Mouse (Mus musculus) small intestine, adult 2 months (tissue): Measurements from ENCODE around the gene Bcl11a. TPM values are rescaled to one million over a fixed set of nuclear protein-coding genes. Genes with fewer than 3 reads are reported as not detected.

Source experiments
- H3K27ac ChIP-seq: fragments of 200-500 bp; 2 replicates; pipeline ENCODE4 v1.5.1; 2012; ENCODE audit warnings: low read depth, low read length, control low read depth, inconsistent platforms; ENCODE audit not compliant: insufficient read depth
- H3K27me3 ChIP-seq: fragments of 200-500 bp; 2 replicates; pipeline ENCODE4 v1.6.1; 2012; ENCODE audit warnings: mild to moderate bottlenecking, moderate library complexity, low read length, inconsistent platforms; ENCODE audit not compliant: control insufficient read depth, insufficient read depth
- H3K36me3 ChIP-seq: fragments of 200-500 bp; 2 replicates; pipeline ENCODE4 v1.6.1; 2012; ENCODE audit warnings: mild to moderate bottlenecking, low read length, control low read depth, inconsistent platforms; ENCODE audit not compliant: control insufficient read depth, insufficient read depth
- H3K4me1 ChIP-seq: fragments of 200-500 bp; 2 replicates; pipeline ENCODE4 v1.6.1; 2012; ENCODE audit warnings: low read length, inconsistent platforms, mixed read lengths; ENCODE audit not compliant: control insufficient read depth, insufficient read depth, insufficient read length
- H3K4me3 ChIP-seq: fragments of 200-500 bp; 2 replicates; pipeline ENCODE4 v1.5.1; 2012; ENCODE audit warnings: low read depth, mild to moderate bottlenecking, control low read depth, inconsistent platforms, low read length, moderate library complexity
- CTCF ChIP-seq: fragments of 200-500 bp; IDR thresholded peaks from 2 replicates; pipeline ENCODE4 v1.5.1; 2012; ENCODE audit warnings: low read depth, mild to moderate bottlenecking, control low read depth, inconsistent platforms, low read length, moderate library complexity, mixed read lengths; ENCODE audit not compliant: insufficient replicate concordance, insufficient read length; ENCODE audit errors: extremely low read depth
- POLR2A ChIP-seq: fragments of 200-500 bp; IDR thresholded peaks from 2 replicates; pipeline ENCODE4 v1.6.1; 2012; ENCODE audit warnings: low read depth, mild to moderate bottlenecking, control low read depth, inconsistent platforms, low read length, moderate library complexity
- WGBS: fragments of 180-500 bp; shearing (Covaris S2); methylation state at CpG from one replicate; pipeline ENCODE4 v1.1.7; 2018; 5-methylcytosine and 5-hydroxymethylcytosine counted together
- polyA plus RNA-seq: library from polyadenylated mRNA; depleted of rRNA; stranded (reverse); fragments of >200 nt; gene quantifications from 2 replicates; pipeline ENCODE4 v1.2.3, GENCODE M21; 2012

The Bcl11a gene
- polyA plus RNA-seq, 1 experiment = 3.7 TPM

DNA sequence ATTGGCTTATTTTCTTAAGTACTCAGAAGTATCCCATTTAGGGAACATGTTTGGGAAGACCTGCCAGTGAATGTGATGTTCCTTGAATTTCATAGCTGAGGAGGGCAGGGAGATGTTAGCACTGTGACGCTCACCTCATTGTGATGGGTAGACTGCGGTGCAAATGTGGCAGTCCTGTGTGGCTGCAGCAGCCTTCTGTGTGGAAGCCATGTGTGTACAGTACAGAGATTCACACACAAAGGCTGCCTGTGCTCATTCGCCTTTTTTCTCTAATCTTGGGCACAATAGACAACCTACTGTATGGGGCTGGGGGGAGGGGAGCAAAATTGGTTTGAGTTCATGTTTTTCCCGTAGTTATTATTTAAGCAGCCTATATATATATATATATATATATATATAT is 6.7 kb downstream of the Bcl11a start:
- 82% methylated on average over 4 of the region's 4 CpGs for WGBS
- TF ChIP-seq POLR2A (no peak), CTCF (no peak)
- no peak overlapping the region for H3K27ac ChIP-seq

DNA sequence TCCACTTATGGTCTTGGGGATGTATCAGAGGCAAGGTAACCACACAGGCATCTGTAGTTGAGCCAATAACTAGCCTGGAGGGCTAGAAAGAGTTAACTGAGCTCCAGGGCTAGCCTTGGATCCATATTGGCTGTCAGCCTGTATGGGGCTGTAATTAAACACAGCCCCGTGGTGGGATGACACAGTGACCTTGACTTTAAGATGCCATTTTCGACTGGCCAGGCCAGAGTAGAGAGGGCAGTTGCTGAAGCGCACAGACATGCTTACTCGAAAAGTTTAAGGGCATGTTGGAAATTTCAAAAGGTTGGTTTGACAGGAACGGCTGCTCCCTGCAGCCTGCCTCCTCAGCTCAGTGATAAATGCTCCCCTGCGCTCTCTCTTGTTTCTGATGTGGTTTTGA is 8.1 kb downstream of the Bcl11a start:
- Histone ChIP-seq H3K4me1 (no peaks in the 10 kb centered on the region), H3K27ac (no peak overlapping the region), H3K4me3 (no peak overlapping the region), H3K27me3 (no peaks in the 10 kb centered on the region), H3K36me3 (peaks cover 3% of the 10 kb centered on the region; the same call in 1 of the 2 replicates)
- TF ChIP-seq CTCF (no peak), POLR2A (no peak)
- 60% methylated on average over 6 of the region's 6 CpGs for WGBS

More for the DNA sequence above, 6.7 kb downstream of the Bcl11a start:
- Histone ChIP-seq H3K4me1 (no peaks in the 10 kb centered on the region; the same call in 1 of the 2 replicates), H3K27me3 (no peaks in the 10 kb centered on the region), H3K36me3 (peaks cover 3% of the 10 kb centered on the region; the same call in 1 of the 2 replicates), H3K4me3 (no peak overlapping the region)

DNA sequence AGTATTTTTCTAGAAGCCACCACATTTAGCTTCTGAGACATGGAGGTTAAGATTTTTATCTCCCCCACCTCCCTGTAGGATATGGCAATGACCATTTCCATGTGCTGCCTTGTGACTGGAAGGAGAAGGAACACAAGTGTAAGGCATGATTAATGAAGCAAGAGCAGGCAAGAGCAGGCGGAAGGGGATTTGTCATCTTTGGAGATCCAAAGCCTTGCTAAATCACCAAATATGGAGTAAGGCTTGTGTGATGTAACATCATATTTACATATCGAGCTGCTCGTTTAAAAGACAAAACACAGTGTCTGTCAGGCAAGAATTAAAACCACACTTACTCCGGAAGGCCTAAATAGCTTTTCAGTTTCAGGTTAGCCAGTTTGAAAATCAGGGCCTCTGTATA is 9.2 kb downstream of the Bcl11a start:
- WGBS = 68% methylated on average over 4 of the region's 4 CpGs
- Histone ChIP-seq H3K27ac (no peak overlapping the region), H3K4me1 (no peaks in the 10 kb centered on the region), H3K27me3 (no peaks in the 10 kb centered on the region), H3K4me3 (no peak overlapping the region), H3K36me3 (peaks cover 3% of the 10 kb centered on the region; the same call in 1 of the 2 replicates)
- TF ChIP-seq CTCF (no peak), POLR2A (no peak)

DNA sequence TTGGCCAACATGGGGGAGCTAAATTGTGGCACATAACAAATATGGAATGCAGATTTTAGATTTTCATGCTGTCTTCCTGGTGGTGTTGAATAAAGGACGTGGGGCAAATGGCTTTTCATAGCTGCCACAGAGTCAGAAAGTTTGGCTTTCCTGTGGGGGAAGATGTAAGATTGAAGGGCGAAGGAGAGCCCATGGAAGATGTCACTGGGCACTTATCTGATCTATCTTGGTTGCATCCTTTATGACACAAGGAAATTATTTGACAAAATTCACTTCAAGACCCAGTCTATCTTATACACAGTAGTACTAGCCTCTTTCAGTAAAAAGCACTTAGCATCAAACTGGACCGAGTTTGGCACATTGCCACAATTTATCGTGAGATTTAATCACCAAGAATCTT is 12.6 kb downstream of the Bcl11a start:
- H3K36me3 ChIP-seq = peaks cover 3% of the 10 kb centered on the region; the same call in 1 of the 2 replicates
- H3K4me1 ChIP-seq = peaks cover 4% of the 10 kb centered on the region; the same call in 1 of the 2 replicates
- H3K27me3 ChIP-seq = no peaks in the 10 kb centered on the region
- H3K4me3 ChIP-seq = no peak overlapping the region
- no peak for TF ChIP-seq POLR2A
- TF ChIP-seq CTCF = no peak
- no peak overlapping the region for H3K27ac ChIP-seq
- 77% methylated on average over 4 of the region's 4 CpGs for WGBS

DNA sequence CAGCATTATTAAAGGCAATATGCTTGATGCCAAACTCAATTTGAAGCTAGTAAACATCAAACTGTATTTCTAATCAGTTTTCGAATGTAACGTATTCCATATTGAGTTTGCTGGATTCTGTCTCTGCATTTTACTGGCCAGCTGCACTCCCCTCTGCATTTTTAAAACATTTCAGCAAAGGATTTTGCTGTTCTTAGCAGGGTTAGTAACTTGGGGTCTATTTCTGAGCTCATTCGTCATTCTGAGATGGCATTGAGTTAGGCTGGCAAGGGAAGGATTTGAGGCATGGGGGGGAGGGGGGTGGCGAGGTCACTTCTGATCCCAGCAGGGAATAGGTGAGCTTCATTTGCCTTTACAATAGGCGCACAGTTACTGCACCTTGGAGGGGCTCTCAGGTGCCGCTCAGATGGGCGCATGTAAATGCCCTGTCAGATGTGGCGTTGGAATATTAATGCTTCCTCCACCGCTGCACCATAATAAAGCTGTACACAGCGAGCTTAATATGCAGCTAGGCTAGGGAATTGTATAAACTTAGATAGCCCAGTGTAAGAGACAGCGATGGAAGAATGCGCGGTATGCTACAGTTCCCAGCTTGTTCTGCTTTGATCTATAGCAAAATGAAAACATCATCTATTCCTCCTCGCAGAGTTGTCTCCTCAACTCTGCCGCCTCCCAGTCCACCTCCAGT is 13.7 kb downstream of the Bcl11a start:
- TF ChIP-seq POLR2A = no peak
- TF ChIP-seq CTCF = no peak
- WGBS = 82% methylated on average over 15 of the region's 15 CpGs
- peaks cover 4% of the 10 kb centered on the region; the same call in 1 of the 2 replicates for H3K4me1 ChIP-seq
- H3K27me3 ChIP-seq = no peaks in the 10 kb centered on the region
- no peak overlapping the region for H3K27ac ChIP-seq
- H3K4me3 ChIP-seq = no peak overlapping the region
- H3K36me3 ChIP-seq = no peaks in the 10 kb centered on the region

DNA sequence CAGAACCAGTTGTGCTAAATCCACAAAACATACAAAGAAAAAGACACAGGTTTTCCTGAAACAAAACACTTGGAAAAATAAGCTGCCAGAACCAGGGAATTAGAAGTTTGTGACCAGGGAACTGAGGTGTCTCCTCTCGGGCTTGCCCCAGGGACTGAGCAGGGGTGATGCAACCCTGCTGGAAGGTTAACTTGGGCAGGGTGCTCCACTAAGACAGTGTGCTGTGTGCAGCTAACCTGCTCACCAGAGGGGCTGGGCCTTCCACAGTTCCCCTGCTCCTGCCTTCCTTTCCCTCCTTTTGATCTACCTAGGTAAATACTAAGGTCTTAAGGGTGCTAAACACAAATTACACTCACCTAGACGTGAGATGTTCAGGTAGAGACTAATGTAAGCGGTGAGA is 14.8 kb downstream of the Bcl11a start:
- Histone ChIP-seq H3K36me3 (no peaks in the 10 kb centered on the region), H3K4me3 (no peak overlapping the region), H3K27me3 (no peaks in the 10 kb centered on the region), H3K27ac (peak overlapping the region; percentile 49; the same call in 1 of the 2 replicates), H3K4me1 (peaks cover 4% of the 10 kb centered on the region; the same call in 1 of the 2 replicates)
- 39% methylated on average over 3 of the region's 3 CpGs for WGBS
- TF ChIP-seq POLR2A = no peak
- no peak for TF ChIP-seq CTCF

DNA sequence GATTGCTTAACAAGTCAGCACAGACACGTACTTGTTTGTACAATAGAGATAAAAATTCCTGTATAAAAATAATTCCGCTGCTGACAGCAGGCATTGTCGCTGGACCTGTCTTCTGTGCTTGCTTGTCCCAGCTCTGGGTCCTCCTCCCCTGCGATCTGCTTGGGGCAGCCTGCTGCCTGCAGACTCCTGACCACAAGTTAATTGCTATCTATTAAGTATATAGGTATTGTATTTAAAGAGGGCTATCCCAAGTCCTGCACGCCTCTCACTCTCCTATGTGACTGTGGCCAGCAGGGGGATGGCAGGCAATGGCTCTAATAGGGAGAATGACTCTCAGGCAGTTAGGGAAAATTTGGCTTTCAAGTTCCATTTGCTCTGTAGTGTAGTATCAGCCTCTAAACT is 16.2 kb downstream of the Bcl11a start:
- Histone ChIP-seq H3K27me3 (no peaks in the 10 kb centered on the region), H3K4me3 (no peak overlapping the region), H3K4me1 (peaks cover 4% of the 10 kb centered on the region; the same call in 1 of the 2 replicates), H3K36me3 (no peaks in the 10 kb centered on the region), H3K27ac (no peak overlapping the region)
- 63% methylated on average over 5 of the region's 5 CpGs for whole genome bisulfite sequencing
- TF ChIP-seq CTCF (no peak), POLR2A (no peak)
